Mouse (Mus musculus): ENCODE data around the gene Galnt12.
"Not testable (repeated sequence)": the region's sequence is repeated elsewhere in the genome, so short reads cannot be mapped to it uniquely, and the experiment has no call there.

Galnt12 gene

DNA sequence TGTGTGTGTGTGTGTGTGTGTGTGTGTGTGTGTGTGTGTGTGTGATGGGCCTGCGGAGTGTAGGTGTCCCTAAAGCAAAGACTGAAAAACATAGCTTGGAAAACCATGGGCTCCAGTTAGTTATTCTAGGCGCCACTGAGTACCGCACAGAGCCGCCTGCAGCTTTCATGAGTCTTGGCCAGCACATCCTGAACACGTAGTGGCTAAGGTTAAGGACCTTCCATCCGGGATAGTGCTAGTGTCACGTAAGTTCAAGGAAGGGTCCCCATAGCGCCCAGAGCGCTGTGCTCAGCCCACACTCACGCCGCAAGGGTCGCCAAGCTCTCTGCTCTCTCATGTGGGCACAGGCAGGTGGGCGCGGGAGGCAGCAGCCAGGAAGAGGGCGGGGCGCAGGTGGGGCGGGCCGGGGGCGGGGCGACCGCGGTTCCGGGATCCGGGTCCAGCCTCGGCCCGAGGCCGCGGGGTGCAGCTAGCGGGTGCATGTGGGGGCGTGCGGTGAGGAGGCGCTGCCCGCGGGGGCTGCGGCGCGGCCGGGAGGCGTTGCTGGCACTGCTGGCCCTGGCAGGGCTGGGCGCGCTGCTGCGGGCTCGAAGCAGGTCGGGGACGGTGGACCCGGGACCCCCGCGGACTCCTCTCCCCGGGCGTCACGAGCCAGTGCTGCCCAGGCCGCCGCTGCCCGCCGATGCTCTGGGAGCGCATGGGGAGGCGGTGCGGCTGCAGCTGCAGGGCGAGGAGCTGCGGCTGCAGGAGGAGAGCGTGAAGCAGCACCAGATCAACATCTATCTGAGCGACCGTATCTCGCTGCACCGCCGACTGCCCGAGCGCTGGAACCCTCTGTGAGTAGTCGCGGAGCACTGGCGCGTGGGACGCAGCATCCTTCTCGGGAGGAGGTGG is at the start of gene Galnt12:
Gene Galnt12, plus strand, starts transcription at position 417 of the 894 bp plus-strand sequence.
- DNase-seq (ENCODE audit: low spot score in 2 of 2): peak; percentile 5 to 31

DNA sequence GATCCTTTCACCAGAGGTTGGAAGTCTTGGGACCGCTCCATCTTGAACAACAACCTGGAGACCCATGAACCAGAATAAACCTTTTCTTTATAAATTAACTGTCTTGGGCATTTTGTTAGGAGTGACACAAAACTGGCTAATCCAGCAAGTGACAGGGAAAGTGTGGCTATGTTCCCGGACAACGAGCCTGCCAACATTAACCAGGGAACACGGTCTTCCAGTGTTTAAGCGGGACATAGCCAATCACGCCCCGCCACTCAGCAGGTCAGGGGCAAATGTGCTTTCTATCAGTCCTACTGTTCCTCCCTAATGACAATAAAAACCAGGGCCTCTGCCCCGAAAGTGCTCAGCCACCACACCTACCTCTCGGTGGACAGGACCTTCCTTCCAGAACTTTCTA is 47.8 kb upstream of the Galnt12 start:
- no peak for DNase-seq (ENCODE audit: low spot score in 2 of 2)

DNA sequence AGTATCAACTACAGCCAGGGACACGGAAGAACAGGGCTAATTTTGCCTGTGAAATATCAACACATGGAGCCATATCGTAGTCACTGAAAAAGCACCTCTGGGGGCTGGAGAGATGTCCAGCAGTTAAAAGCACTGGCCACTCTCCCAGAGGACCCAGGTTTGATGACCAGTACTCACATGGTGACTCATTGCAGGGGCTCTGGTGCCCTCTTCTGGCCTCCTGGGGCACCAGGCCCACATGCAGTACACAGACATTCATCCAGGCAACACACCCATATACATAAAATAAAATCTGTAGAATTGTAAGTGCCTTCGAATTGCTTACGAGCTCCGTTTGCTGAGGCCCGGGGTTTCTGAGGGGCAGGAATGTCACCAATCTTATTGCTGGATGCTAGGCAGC is 44.7 kb upstream of the Galnt12 start:
- DNase-seq (ENCODE audit: low spot score in 2 of 2): peak in 1 of 2 experiments; percentile 8

DNA sequence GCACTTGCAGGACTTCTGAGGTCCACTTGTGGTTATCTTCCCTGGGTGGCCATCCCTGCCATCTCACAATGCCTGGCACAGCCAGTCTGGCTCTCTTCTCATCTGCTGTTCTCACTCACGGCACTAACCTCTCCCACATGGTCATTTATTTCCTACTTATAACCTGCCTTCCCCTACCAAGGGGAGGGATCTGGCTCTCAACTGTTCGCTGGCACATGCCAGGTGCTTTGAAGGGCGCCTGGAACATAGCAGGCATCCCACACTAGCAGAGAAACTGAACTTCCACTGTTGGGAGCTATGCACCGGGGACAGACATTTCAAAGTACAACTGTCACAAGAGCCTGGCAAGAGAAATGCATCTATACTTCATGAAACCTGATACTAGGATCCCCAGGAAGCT is 43.9 kb upstream of the Galnt12 start:
- DNase-seq (ENCODE audit: low spot score in 2 of 2): no peak

DNA sequence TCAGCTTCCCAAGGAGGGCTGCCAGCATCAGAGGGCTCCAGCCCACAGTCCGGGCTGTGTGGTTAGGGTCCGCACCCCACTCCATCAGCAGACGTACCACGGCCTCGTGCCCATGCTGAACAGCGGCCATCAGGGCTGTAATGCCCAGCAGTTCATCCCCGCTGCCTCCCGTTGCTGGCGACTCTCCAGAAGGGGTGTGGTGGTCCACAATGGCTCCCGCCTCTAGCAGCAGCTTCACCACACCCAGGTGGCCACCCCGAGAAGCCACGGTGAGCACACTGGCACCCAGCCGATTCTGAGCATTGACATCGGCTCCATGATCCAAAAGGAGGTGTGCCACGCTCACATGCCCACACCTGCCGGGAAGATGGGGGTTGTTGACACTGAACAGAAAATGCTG is 42.5 kb upstream of the Galnt12 start:
- peak in 1 of 2 experiments; percentile 10 for DNase-seq (ENCODE audit: low spot score in 2 of 2)

DNA sequence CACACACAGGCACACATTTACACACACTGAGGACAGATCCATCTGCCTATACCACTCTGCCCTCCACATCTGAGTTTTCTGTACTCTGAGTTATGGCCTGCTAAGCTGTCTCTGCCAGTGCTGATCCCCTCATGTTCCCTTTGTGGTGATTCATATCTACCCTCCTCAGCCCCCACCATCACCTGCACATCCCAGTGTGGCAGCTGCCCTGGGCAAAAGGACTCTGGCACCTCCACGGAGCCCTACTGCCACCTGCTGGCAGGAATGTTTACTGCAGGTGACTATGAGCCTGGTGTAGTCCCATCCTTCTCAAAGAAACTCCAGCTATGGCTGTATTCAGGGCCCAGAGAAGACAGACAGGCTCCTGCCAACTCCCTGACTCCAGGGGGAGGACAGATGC is 41.5 kb upstream of the Galnt12 start:
- peak; percentile 77 to 85 for DNase-seq (ENCODE audit: low spot score in 2 of 2)

DNA sequence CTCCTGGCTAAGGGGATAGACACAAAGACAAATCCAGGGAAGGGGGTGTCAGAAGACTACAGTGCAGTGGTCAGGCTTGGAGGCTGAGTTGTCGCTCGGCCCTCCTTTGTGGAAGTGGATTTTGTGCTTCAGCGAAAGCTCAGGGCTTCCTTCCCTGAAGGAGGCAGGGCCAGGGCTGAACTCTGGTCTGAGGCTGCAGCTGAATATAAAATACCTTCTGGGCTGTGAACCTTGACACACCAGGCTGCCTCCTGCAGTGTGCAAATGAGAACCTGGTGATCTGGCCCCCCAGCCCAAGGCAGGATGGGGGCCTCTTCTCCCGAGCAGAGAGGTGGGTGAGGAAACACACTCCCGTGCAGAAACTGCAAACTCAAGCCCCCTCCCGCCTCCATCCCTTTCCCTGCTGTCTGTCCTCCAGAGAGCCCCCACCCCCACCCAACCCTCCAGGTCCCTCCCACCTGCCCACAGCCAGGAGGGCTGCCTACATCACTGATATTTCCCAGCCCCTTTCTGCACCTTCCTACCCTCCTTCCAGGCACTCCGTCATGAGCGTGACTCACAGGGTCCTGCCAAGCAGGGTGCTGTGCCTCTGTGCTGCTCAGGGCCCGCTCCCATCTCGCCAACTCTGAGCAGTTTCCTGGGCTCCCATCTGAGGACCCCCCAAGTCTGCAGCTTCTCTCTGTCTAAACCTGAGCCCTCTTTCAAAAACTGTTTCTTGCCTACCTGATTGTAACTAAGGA is 40.9 kb upstream of the Galnt12 start:
- DNase-seq (ENCODE audit: low spot score in 2 of 2): peak in 1 of 2 experiments; percentile 9

DNA sequence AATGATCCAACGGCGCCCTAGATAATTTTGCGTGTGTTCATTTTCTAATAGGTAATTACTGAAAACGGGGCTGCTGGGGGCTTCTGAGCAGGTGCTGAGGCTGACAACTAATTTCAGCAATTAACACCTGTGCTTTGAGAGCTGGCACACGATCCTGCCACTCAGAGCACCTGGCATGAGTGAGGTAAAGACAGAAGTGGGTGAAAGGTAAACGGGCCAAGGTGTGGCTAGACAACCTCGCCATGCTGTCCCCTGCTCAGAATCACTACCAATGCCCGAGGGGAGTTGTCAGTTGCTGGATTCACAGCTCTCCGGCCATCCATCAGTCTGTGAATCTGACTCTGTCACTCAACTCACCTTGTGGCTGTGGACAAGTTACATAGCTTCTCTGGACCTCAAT is 39.8 kb upstream of the Galnt12 start:
- DNase-seq (ENCODE audit: low spot score in 2 of 2): no peak

DNA sequence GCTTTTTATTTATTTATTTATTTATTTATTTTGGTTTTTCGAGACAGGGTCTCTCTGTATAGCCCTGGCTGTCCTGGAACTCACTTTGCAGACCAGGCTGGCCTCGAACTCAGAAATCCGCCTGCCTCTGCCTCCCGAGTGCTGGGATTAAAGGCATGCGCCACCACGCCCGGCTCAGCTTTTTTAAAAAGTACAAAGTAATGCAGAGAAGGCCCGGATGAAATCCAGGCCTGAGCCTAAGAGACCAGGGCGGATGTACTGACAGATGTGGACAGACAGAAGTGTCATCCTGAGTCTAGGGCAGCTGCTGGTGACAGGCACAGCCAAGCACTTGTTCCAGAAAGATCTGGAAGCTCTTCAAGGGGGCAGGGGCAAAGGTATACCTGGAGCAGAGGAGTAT is 36.5 kb upstream of the Galnt12 start:
- not testable (repeated sequence) for DNase-seq (ENCODE audit: low spot score in 2 of 2)

DNA sequence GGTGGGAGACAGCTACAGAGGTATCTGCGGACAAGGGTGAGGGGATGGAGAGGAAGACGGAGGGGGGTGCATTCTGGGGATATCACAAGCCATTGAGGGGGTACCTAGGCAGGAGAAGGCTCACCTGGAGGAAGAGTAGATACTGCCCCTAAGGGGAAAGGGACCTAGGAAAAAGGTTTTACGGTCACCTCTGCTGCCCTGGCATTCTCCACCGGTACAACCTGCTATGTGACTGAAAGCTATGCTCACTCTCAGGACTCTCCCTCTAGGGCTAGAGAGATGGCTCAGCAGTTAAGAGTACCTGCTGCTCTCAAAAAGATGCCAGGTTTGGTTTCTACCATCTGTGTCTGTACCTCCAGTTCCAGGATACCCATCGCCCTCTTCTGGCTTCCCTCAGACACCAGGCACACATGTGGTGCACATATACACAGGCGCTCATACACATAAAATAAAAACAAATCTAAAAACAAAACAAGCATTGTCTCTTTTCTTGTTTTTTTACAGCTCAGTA is 36.1 kb upstream of the Galnt12 start:
- no peak for DNase-seq (ENCODE audit: low spot score in 2 of 2)

DNA sequence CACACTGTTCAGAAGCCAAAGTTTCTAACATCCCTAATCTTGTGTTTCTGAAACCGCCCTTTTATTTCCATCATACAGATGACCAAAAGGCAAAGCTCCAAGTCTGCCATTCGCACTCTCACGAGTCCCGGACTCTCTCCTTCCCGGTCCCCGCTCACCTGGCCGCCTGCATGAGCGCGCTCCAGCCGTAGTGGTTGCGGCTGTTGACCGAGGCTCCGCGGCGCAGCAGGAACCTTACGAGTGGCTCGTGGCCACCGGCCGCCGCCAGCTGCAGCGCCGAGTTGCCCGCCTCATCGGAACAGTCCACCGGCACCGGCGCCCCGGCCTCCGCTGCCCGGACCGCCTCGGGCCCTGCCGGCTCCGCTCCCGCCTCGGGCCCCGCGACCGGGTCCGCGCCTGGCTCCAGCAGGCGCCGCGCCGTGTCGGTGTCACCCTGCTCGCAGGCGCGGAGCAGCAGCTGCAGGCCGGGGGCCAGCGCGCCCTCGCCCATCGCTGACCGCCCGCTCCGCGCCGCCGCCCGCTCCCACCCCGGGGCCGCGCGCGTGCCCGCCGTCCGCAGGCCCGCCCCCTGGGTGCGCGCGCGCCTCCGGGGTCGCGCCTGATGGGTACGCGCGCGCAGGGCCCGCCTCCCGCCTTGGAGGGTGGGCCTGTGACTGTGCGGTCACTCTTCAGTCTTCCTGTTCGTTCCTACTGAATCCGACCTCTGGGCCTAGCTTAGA is 34.8 kb upstream of the Galnt12 start, which contains the start of gene Anks6:
Gene Anks6, minus strand, starts transcription at position 637 of the 719 bp plus-strand sequence.
- peak in 1 of 2 experiments; percentile 26 for DNase-seq (ENCODE audit: low spot score in 2 of 2)

DNA sequence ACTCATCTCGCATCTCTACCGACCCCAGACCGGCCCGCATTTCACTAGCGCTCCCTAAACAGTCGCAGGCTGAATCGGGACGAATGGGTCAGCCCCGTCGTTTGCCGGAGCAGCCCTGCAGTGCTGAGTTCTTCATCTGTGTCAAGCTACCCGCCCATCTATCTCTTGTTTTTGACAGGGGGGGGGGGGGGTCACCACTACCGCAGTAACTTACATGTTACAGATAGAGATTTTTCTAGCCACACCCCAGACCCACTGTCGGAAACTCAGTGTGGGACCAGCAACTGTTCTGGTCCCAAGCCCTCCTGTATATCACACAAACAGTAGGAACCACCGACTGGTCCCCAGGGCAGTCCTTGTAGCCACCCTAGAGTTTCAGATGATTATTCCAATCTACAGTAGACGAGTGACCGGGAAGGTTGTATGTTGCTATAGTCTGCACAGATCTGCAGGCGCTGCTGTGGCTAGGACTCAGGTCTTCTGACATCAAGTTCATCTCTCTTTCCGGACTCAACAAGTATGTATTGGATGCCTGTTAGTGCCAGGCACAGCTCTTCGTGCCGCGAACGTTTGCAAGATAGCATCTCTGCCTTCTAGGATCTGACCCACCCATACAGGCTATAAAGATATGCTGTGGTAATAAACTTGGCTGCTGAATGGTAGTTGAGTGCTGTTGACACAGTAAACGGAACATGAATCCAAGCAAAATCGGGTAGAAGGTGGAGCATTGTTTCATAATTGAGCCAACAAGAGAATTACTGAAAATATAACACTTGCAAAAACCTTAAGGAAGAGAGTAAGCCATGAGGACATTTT is 34.0 kb upstream of the Galnt12 start:
- DNase-seq (ENCODE audit: low spot score in 2 of 2): no peak

DNA sequence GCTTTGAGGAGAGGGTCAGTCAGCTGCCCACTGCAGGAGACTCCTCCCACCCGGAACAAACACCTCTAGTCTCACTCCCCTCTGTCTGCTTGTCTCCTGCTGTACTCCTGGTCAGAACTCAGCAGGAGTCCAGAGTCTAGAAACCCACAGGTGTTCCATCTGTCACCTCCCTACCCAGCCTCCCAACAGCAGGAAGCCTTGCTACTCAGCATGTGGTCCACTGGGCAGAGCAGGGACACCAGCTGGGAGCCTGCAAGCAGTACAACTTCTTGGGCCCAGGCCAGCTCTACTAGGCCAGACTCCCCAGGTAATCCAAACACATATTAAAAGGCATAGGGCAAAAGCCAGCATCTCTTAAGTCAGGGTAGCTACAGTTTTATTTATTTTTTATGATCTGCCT is 30.8 kb upstream of the Galnt12 start:
- no peak for DNase-seq (ENCODE audit: low spot score in 2 of 2)

DNA sequence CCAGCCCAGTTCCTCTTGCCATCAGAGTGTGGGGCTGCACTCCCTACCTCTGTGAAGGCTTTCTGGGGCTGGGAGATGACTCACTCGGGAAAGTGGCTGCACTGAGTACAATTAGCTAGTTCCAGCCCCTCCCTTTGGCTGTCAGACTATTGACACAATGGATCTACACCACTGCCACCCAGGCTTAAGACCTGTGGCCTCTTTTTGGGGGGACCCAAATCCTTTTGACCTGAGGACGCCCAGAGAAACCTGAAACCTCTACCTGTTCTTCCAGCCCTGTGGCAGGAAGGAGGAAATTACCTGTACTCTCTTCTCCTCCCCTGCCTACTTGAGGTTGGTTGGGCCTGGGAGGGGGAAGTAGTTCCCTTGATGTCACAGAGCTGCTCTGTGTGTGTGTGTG is 16.7 kb upstream of the Galnt12 start:
- DNase-seq (ENCODE audit: low spot score in 2 of 2): no peak

DNA sequence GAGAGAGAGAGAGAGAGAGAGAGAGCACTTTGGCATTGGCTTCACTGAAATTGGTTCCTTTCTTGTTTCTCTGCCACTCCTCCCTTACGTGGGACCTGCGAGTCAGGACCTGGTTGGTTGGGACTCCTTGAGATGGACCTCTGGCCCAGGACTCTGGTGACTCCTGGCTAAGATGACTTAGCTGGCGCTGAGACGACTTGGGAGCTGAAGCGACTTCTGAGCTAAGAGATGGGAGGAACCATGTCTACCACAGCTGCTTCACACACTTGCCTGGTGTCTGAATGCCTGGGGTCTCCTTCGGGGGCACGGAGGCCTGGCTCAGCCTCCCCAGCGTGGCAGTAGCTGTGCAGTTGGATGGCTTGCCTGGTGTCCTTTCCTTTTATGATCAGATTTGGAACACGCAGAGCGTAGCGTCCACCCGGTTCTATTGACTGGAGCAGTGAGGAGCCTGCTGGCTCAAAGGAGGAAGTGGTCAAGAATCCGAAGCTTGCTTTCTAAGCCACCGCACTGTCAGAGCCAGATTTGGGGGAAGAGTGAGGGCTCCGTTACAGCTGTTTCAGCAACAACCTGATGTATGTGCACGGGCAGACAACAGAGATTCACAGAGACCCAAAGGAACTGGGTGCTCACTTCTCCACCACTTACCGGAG is 11.6 kb upstream of the Galnt12 start:
- DNase-seq (ENCODE audit: low spot score in 2 of 2): no peak

DNA sequence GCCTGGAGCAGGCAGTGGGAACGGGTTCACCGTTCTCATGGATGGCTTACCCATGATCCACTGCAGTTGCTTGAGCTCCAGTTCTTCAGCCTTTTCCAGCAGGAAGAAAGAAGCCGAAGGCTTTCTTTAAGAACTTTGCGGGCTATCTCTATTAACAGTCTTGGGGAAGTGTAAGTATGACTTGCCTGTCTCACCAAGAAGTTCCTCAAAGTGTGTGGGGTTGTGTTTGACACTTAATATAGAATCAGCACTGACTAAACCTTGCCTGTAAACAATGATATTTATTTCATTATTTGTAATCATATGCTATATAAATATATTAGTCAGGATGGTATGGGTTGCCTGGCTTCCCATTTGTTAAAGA is 11.1 kb upstream of the Galnt12 start:
- DNase-seq (ENCODE audit: low spot score in 2 of 2): no peak

DNA sequence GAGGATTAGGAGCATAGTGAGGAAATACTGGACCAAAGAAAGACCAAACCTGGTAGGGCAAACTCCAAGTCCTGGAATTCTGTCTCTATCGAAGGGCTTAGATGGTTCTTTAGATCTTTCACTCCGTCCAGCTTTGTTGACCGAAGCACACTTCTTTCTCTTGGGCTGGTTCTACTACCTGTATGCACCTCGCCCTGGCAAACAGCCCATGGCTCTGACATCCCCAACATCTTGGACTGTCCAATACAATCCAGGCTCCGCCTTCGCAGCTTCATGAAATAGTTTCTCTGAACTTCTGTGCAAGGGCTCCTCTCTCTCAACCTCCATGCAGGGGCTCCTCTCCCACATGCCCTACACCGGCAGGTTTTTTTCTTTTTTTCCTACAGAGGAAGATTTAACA is 7.9 kb upstream of the Galnt12 start:
- no peak for DNase-seq (ENCODE audit: low spot score in 2 of 2)

DNA sequence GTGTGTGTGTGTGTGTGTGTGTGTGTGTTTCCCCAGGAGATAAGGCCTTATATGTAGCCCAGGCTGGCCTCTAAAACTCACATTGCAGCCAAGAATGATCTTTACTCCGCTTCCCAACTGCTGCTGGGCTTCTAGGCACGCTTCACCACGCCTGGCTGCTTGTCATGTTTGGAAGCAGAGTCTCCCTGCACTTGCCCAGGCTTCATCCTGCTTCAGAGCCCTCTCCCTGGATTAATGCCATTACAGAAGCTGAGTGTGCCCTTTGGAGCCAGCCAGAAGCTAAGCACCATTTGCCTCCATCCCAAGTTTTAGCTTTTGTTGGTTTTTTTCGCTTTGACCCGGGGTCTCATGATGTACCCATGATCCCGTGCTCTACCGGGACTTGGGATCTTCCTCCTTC is 3.0 kb upstream of the Galnt12 start:
- DNase-seq (ENCODE audit: low spot score in 2 of 2): no peak

DNA sequence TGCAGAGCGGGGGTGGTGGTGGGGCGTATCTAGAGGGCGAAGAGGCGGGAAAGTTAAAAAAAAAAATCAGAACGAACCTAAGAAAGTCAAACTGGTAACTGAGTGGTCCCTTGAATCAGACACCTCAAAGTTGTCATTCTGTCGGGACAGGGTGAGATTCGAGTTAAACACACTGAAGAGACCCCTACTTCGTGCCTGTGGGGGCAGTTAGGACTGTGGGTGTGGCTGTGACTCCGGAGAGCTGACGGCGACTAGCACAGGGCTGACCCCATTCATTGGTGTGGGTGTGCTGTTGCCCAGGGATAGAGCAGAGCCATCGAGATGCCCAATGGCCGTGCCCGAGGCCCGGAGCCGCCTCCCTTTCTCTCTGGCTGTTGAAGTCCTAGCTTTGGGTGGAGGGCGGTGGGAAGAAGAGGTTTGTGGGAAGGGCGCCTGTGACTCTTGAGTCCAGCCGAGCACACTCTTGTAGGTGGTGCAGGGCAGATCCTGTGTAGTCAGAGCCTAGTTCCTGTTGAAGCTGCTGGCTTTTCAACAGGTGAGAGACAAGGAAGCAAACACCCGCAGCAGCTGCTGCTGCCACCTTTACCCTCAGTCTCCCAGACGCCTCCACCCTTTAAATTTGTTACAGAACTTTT is 795 bp downstream of the Galnt12 start:
- DNase-seq (ENCODE audit: low spot score in 2 of 2): no peak

DNA sequence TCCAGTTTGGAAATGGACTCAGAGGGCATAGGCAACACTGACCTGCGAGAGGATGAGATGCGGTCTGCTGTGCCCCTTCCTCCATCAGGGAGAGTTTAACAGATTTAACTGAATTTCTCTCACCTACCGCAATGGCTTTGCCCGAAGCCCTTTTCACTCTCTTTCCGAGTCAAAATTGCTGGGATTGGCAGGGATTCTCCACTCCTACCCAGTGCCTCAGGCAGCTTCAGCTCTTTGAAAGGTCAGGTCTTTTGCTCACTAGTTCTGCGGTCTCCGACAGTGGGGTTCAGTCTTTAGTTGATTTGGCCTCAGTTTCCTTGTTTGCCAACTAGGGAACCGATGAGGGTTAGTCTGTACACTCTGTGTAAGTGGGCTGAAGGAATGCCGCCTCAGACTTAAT is 1.5 kb downstream of the Galnt12 start:
- DNase-seq (ENCODE audit: low spot score in 2 of 2): no peak

Data from spleen, postnatal 10 days (tissue).